Mouse (Mus musculus) heart, postnatal 25 days (tissue): ENCODE data around the gene Vhl. TPM values are rescaled to one million over a fixed set of nuclear protein-coding genes. Genes with fewer than 3 reads are reported as not detected.

Experiments used
- total RNA-seq, 2 experiments: library from RNA; stranded (reverse); gene quantifications; 2 replicates each; pipeline ENCODE4 v1.2.3; 2021

The Vhl gene
- total RNA-seq, 2 experiments from 2014 or later: 10.7 to 11.7 TPM

Other genes starting within 250 kb of the Vhl start
- gene Tada3, start 246.1 kb upstream of the Vhl start, total RNA-seq: 10 to 100 TPM; 21.2 to 24.4 TPM
- 10 to 100 TPM; 66.4 to 74.2 TPM for gene Arpc4, start 245.8 kb upstream of the Vhl start, total RNA-seq
- 1 to 10 TPM; 1.0 to 1.4 TPM for gene Ttll3, start 234.7 kb upstream of the Vhl start, total RNA-seq
- gene Rpusd3, start 204.6 kb upstream of the Vhl start, total RNA-seq: 10 to 100 TPM; 10.3 to 11.5 TPM
- gene Cidec, start 188.2 kb upstream of the Vhl start, total RNA-seq: 1 to 10 TPM; 5.6 to 9.0 TPM
- 10 to 100 TPM; 22.2 TPM for gene Jagn1, start 181.4 kb upstream of the Vhl start, total RNA-seq
- 1 to 10 TPM in 1 of 2 experiments, under 1 TPM in 1; 0.78 to 1.1 TPM for gene Il17re, start 165.5 kb upstream of the Vhl start, total RNA-seq
- 10 to 100 TPM in 1 of 2 experiments, 1 to 10 TPM in 1; 8.2 to 10.0 TPM for gene Il17rc, start 152.5 kb upstream of the Vhl start, total RNA-seq
- gene Creld1, start 140.7 kb upstream of the Vhl start, total RNA-seq: 10 to 100 TPM; 52.2 to 55.6 TPM
- not detected for gene Prrt3, start 122.0 kb upstream of the Vhl start, total RNA-seq
- gene Emc3, start 92.3 kb upstream of the Vhl start, total RNA-seq: 10 to 100 TPM; 57.4 to 60.9 TPM
- gene Fancd2, start 92.3 kb upstream of the Vhl start, total RNA-seq: under 1 TPM; 0.26 to 0.53 TPM
- not detected for gene Fancd2os, start 23.2 kb upstream of the Vhl start, total RNA-seq
- 10 to 100 TPM; 70.0 to 70.9 TPM for gene Brk1, start 19.2 kb upstream of the Vhl start, total RNA-seq
- gene Irak2, start 14.5 kb downstream of the Vhl start, total RNA-seq: 10 to 100 TPM in 1 of 2 experiments, 1 to 10 TPM in 1; 9.7 to 10.6 TPM
- gene Tatdn2, start 73.1 kb downstream of the Vhl start, total RNA-seq: 10 to 100 TPM; 55.3 to 57.1 TPM
- gene Ghrl, start 95.9 kb downstream of the Vhl start, total RNA-seq: not detected
- gene Sec13, start 116.8 kb downstream of the Vhl start, total RNA-seq: 10 to 100 TPM; 68.0 to 75.5 TPM